Mouse (Mus musculus): ENCODE measurements around the gene Stx12. TPM values are rescaled to one million over a fixed set of nuclear protein-coding genes. Genes with fewer than 3 reads are reported as not detected.
"Not testable (repeated sequence)": the region's sequence is repeated elsewhere in the genome, so short reads cannot be mapped to it uniquely, and the experiment has no call there.

The Stx12 gene
- polyA plus RNA-seq, 1 experiment: 89.0 TPM

DNA sequence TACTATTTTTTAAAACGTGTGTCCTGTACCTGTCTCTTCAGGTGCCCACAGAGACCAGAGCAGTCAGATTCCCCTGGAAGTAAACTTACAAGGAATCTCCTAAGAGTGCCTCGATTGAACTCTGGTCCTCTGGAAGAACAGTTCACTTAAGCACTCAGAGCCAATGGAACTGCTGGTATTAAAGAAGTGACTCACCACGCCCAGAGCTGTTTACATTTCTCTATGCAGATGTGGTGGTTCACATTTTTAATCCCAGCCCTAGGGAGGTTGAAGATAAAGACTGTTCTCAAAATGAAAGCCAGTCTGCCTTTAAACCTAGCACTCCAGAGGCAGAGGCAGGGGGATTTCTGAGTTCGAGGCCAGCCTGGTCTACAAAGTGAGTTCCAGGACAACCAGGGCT is 35.9 kb upstream of the Stx12 start:
- H3K4me1 ChIP-seq (ENCODE audit: control insufficient read depth, insufficient read depth, low read length): no peaks in the 10 kb centered on the region
- no peak overlapping the region for H3K27ac ChIP-seq (ENCODE audit: insufficient read depth, low read length)
- DNase-seq: no peak
- WGBS: 89% methylated on average over 4 of the region's 4 CpGs
- H3K4me3 ChIP-seq (replicated peaks; ENCODE audit: insufficient read depth, low read depth, low read length): no peak overlapping the region
- H3K27me3 ChIP-seq (ENCODE audit: control insufficient read depth, insufficient read depth, low read length): no peaks in the 10 kb centered on the region
- TF ChIP-seq POLR2A (IDR thresholded peaks at IDR 0.05; ENCODE audit: borderline replicate concordance, insufficient read depth, low read length): no peak
- TF ChIP-seq CTCF (IDR thresholded peaks at IDR 0.05; ENCODE audit: borderline replicate concordance, insufficient read depth, low read depth, low read length): no peak

DNA sequence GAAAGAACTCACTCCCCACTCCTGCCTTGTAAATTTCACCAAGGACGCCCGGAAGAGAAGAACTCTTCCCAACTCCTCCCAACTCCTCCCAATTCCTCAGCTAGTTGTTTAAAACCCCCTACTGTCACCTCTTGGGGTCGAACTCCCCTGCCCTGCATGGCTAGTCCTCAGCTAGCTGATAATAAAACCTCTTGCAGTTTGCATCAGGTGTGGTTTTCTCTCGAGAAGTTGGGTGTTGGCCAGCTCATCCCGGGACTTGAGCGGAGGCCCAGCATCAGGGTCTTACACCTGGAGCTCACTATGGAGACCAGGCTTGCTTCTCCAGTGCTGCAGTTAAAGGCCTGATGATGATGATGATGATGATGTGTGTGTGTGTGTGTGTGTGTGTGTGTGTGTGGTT is 34.2 kb upstream of the Stx12 start:
- H3K27ac ChIP-seq (ENCODE audit: insufficient read depth, low read length); H3K4me3 ChIP-seq (replicated peaks; ENCODE audit: insufficient read depth, low read depth, low read length); H3K4me1 ChIP-seq (ENCODE audit: control insufficient read depth, insufficient read depth, low read length); H3K27me3 ChIP-seq (ENCODE audit: control insufficient read depth, insufficient read depth, low read length); DNase-seq: not testable (repeated sequence)
- 77% methylated on average over 6 of the region's 6 CpGs for WGBS

DNA sequence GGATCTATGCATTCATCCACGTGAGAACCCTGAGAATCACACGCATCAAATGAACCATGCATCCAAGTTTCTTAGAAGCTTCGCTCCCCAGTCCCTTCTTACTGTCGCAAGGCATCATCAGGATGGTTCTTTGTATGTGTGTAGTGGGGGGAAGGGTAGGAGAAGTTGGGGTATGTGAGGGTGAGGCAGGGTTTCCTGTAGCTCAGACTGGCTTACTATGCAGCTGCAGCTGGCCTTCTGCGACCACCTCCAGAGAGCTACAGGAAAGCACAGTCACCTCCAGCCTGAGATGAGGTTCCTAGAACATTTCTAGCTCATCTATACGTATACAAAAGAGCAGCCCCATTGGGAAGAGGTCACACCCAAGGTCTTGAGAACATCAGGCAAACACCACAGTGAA is 27.8 kb upstream of the Stx12 start:
- TF ChIP-seq CTCF (IDR thresholded peaks at IDR 0.05; ENCODE audit: borderline replicate concordance, insufficient read depth, low read depth, low read length) (no peak), POLR2A (IDR thresholded peaks at IDR 0.05; ENCODE audit: borderline replicate concordance, insufficient read depth, low read length) (no peak)
- DNase-seq: no peak
- H3K4me3 ChIP-seq (replicated peaks; ENCODE audit: insufficient read depth, low read depth, low read length): no peak overlapping the region
- no peaks in the 10 kb centered on the region for H3K27me3 ChIP-seq (ENCODE audit: control insufficient read depth, insufficient read depth, low read length)
- WGBS: 90% methylated on average over 6 of the region's 6 CpGs
- no peaks in the 10 kb centered on the region for H3K4me1 ChIP-seq (ENCODE audit: control insufficient read depth, insufficient read depth, low read length)
- H3K27ac ChIP-seq (ENCODE audit: insufficient read depth, low read length): no peak overlapping the region

DNA sequence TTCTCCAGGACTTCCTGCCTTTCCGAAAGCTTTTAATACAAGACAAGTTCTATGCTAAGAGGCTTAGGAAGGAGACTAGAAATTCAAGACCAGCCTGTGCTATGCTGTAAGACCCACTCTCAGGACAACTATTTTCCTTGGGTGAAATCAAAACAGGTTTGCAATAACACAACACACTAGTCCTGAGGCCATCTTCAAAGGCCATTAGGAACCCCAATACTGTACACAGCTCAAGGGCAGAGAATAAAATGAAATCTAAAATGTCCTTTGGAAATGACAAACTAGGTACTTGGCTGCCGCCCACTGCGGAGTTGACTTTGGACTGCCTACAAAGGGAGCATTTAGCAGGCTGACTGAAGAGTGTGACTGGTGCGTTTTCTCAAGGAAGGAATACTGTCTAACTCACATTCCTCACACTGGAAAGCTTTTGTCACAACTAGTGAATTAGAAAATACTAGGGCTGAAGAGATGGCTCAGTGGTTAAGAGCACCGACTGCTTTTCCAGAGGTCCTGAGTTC is 21.6 kb upstream of the Stx12 start:
- H3K27me3 ChIP-seq (ENCODE audit: control insufficient read depth, insufficient read depth, low read length): no peaks in the 10 kb centered on the region
- no peak overlapping the region for H3K27ac ChIP-seq (ENCODE audit: insufficient read depth, low read length)
- H3K4me3 ChIP-seq (replicated peaks; ENCODE audit: insufficient read depth, low read depth, low read length): no peak overlapping the region
- no peaks in the 10 kb centered on the region for H3K4me1 ChIP-seq (ENCODE audit: control insufficient read depth, insufficient read depth, low read length)
- no peak for DNase-seq
- 90% methylated on average over 5 of the region's 5 CpGs for WGBS
- TF ChIP-seq CTCF (IDR thresholded peaks at IDR 0.05; ENCODE audit: borderline replicate concordance, insufficient read depth, low read depth, low read length) (no peak), POLR2A (IDR thresholded peaks at IDR 0.05; ENCODE audit: borderline replicate concordance, insufficient read depth, low read length) (no peak)

DNA sequence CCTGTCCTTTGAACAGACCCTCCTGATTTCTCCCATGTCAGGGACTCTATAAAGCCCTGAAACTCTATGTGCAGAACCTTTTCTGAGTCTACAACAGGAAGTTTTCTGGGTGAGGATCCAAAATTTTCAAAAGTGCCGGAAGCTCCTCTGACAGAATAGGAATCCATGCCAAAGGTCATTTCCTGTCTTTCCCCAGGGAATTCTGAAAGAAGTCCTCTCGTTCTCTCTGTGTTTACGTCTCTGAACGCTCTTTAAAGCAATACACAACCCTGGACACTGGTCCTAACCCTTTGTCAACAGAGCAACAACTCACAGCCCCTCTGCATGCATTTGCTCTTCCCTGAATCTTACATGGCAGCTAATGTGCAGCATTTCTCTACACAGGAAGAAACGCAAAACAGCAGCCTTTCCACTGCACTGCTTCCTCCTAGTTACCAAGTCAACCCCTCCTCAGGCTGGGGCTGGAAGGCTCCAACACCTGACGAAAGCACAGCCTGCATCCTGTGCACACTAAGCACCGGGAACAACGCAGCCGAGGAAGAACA is 20.5 kb upstream of the Stx12 start:
- peak overlapping the region; percentile 63 for H3K27ac ChIP-seq (ENCODE audit: insufficient read depth, low read length)

DNA sequence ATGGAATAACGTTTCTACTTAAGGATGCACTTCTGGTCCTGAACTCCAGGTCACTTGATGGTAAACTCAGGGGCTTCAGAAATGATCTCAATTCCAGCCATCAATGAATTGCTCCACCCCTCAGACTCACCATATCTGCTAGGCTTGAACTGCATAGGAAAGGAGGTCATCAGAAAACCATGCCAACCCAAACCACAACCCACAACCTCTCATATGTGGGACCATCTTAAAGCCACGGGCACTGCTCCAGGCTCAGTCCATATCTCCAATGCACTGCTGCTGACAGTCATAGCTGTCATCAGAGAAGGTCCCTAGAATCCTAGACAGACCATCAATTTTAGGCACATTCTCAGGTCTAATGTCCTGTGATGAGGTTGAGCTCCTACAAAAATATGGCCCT is 19.8 kb upstream of the Stx12 start:
- no peaks in the 10 kb centered on the region for H3K27me3 ChIP-seq (ENCODE audit: control insufficient read depth, insufficient read depth, low read length)
- H3K4me1 ChIP-seq (ENCODE audit: control insufficient read depth, insufficient read depth, low read length): no peaks in the 10 kb centered on the region
- H3K4me3 ChIP-seq (replicated peaks; ENCODE audit: insufficient read depth, low read depth, low read length): no peak overlapping the region
- whole genome bisulfite sequencing: 82% methylated on average over 2 of the region's 2 CpGs
- no peak overlapping the region; the same call in 1 of the 2 replicates for H3K27ac ChIP-seq (ENCODE audit: insufficient read depth, low read length)
- no peak for DNase-seq
- no peak for TF ChIP-seq CTCF (IDR thresholded peaks at IDR 0.05; ENCODE audit: borderline replicate concordance, insufficient read depth, low read depth, low read length)
- no peak for TF ChIP-seq POLR2A (IDR thresholded peaks at IDR 0.05; ENCODE audit: borderline replicate concordance, insufficient read depth, low read length)

More for the DNA sequence above, 20.5 kb upstream of the Stx12 start:
- 77% methylated on average over 9 of the region's 9 CpGs for WGBS
- Histone ChIP-seq H3K4me3 (replicated peaks; ENCODE audit: insufficient read depth, low read depth, low read length) (no peak overlapping the region), H3K27me3 (ENCODE audit: control insufficient read depth, insufficient read depth, low read length) (no peaks in the 10 kb centered on the region), H3K4me1 (ENCODE audit: control insufficient read depth, insufficient read depth, low read length) (no peaks in the 10 kb centered on the region)
- TF ChIP-seq CTCF (IDR thresholded peaks at IDR 0.05; ENCODE audit: borderline replicate concordance, insufficient read depth, low read depth, low read length): no peak
- TF ChIP-seq POLR2A (IDR thresholded peaks at IDR 0.05; ENCODE audit: borderline replicate concordance, insufficient read depth, low read length): no peak
- no peak for DNase-seq

DNA sequence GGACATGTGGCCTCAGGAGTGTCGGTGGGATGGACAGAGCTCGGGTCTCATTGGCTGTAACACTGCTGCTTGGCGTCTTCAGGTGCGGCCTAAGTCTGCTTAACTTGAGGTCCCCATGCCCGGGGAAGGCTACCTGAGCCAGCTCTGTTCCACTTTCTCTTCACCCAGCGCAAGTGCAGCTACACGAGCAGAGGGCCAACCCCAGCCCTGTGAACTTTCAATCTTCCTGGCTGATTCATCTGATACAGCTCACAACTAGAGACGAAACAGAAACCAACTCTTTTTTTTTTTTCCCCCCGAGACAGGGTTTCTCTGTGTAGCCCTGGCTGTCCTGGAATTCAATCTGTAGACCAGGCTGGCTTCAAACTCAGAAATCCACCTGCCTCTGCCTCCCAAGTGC is 13.9 kb upstream of the Stx12 start:
- DNase-seq: no peak
- no peaks in the 10 kb centered on the region for H3K4me1 ChIP-seq (ENCODE audit: control insufficient read depth, insufficient read depth, low read length)
- H3K27ac ChIP-seq (ENCODE audit: insufficient read depth, low read length): no peak overlapping the region
- TF ChIP-seq CTCF (IDR thresholded peaks at IDR 0.05; ENCODE audit: borderline replicate concordance, insufficient read depth, low read depth, low read length) (no peak), POLR2A (IDR thresholded peaks at IDR 0.05; ENCODE audit: borderline replicate concordance, insufficient read depth, low read length) (no peak)
- no peaks in the 10 kb centered on the region; the same call in 1 of the 2 replicates for H3K27me3 ChIP-seq (ENCODE audit: control insufficient read depth, insufficient read depth, low read length)
- WGBS: 90% methylated on average over 9 of the region's 9 CpGs
- no peak overlapping the region for H3K4me3 ChIP-seq (replicated peaks; ENCODE audit: insufficient read depth, low read depth, low read length)

DNA sequence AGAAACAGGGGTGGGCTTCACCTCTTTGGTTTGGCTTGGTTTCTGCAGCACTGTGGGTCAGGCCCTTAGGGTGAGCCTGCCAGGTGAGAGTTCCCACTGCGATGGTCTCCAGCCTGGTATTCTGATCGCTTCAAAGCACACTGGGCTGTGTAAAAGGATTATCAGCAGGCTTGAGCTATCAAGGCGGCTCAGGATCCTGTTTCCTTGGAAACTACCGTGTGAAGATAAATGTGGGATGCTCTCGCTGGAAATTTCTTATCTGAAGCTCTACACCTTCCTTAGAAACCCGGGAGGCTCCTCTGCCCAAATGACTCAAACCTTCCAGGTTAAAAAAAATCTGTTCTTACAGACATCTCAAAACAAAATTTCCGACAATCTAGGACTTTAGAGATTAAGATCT is 10.1 kb upstream of the Stx12 start:
- Histone ChIP-seq H3K27me3 (ENCODE audit: control insufficient read depth, insufficient read depth, low read length) (no peaks in the 10 kb centered on the region; the same call in 1 of the 2 replicates), H3K4me1 (ENCODE audit: control insufficient read depth, insufficient read depth, low read length) (no peaks in the 10 kb centered on the region), H3K4me3 (replicated peaks; ENCODE audit: insufficient read depth, low read depth, low read length) (no peak overlapping the region), H3K27ac (ENCODE audit: insufficient read depth, low read length) (no peak overlapping the region)
- TF ChIP-seq CTCF (IDR thresholded peaks at IDR 0.05; ENCODE audit: borderline replicate concordance, insufficient read depth, low read depth, low read length) (no peak), POLR2A (IDR thresholded peaks at IDR 0.05; ENCODE audit: borderline replicate concordance, insufficient read depth, low read length) (no peak)
- WGBS: 26% methylated on average over 7 of the region's 7 CpGs
- no peak for DNase-seq

Measured in cerebellum, adult 2 months (tissue).